Mouse (Mus musculus) urinary bladder, adult 2 months (tissue): ENCODE data around the gene Unc13b. TPM values are rescaled to one million over a fixed set of nuclear protein-coding genes. Genes with fewer than 3 reads are reported as not detected.

ENCODE experiments used
- DNase-seq: peaks from one replicate; pipeline ENCODE4 v3.0.0; 2022; ENCODE audit warnings: low spot score
- polyA plus RNA-seq: library from polyadenylated mRNA; depleted of rRNA; stranded (reverse); fragments of >200 nt; gene quantifications from 2 replicates; pipeline ENCODE4 v1.2.3, GENCODE M21; 2012

The Unc13b gene
- polyA plus RNA-seq, 1 experiment: 9.9 TPM

GRCm38 (mm10) chr4:43217997-43218396 is 159.2 kb downstream of the Unc13b start:
- no peak for DNase-seq

GRCm38 (mm10) chr4:43231821-43232220 is 173.1 kb downstream of the Unc13b start:
- no peak for DNase-seq

- DNase-seq: no peak
These were observed 174.2 kb downstream of the Unc13b start for GRCm38 (mm10) chr4:43232985-43233384.

- no peak for DNase-seq
These were observed 174.7 kb downstream of the Unc13b start for GRCm38 (mm10) chr4:43233489-43233888.

GRCm38 (mm10) chr4:43236898-43237297 is 178.1 kb downstream of the Unc13b start:
- DNase-seq: no peak

GRCm38 (mm10) chr4:43240716-43241115 is 182.0 kb downstream of the Unc13b start:
- no peak for DNase-seq

GRCm38 (mm10) chr4:43244022-43244421 is 185.3 kb downstream of the Unc13b start:
- DNase-seq: no peak

- DNase-seq: no peak
These were observed 187.0 kb downstream of the Unc13b start for GRCm38 (mm10) chr4:43245776-43246175.

- DNase-seq: no peak
These were observed 189.3 kb downstream of the Unc13b start for GRCm38 (mm10) chr4:43248026-43248425.

GRCm38 (mm10) chr4:43248909-43249308 is 190.2 kb downstream of the Unc13b start:
- no peak for DNase-seq

- no peak for DNase-seq
These were observed 192.5 kb downstream of the Unc13b start for GRCm38 (mm10) chr4:43251269-43251668.

- DNase-seq: no peak
These were observed 198.3 kb downstream of the Unc13b start for GRCm38 (mm10) chr4:43257040-43257439.

- DNase-seq: no peak
These were observed 199.8 kb downstream of the Unc13b start for GRCm38 (mm10) chr4:43258556-43258955.

- no peak for DNase-seq
These were observed 200.7 kb downstream of the Unc13b start for GRCm38 (mm10) chr4:43259435-43259834.

- no peak for DNase-seq
These were observed 201.3 kb downstream of the Unc13b start for GRCm38 (mm10) chr4:43260096-43260495.

- no peak for DNase-seq
These were observed 204.1 kb downstream of the Unc13b start for GRCm38 (mm10) chr4:43262821-43263220.

GRCm38 (mm10) chr4:43266146-43266545 is 207.4 kb downstream of the Unc13b start:
- DNase-seq: no peak

GRCm38 (mm10) chr4:43266623-43267322 is 208.0 kb downstream of the Unc13b start, which contains the start of gene Atp8b5:
Gene Atp8b5, plus strand, starts transcription at chr4:43267159.
- peak; percentile 55 for DNase-seq

GRCm38 (mm10) chr4:43267323-43267658 is 208.5 kb downstream of the Unc13b start:
- no peak for DNase-seq

GRCm38 (mm10) chr4:43285476-43285875 is 226.7 kb downstream of the Unc13b start:
- no peak for DNase-seq

GRCm38 (mm10) chr4:43287305-43287704 is 228.6 kb downstream of the Unc13b start:
- no peak for DNase-seq

GRCm38 (mm10) chr4:43294001-43294400 is 235.2 kb downstream of the Unc13b start:
- no peak for DNase-seq

GRCm38 (mm10) chr4:43309696-43310338 is 251.1 kb downstream of the Unc13b start:
- no peak for DNase-seq
